Mouse (Mus musculus) hindbrain, postnatal 0 days (tissue): ENCODE data around the gene Gm49322. TPM values are rescaled to one million over a fixed set of nuclear protein-coding genes. Genes with fewer than 3 reads are reported as not detected.

Experiments used
- ATAC-seq: fragments of 200-750 bp; cut with Nextera tagmentation; 2 replicates; pipeline ENCODE4 v1.8.0; 2017; ENCODE audit warnings: mild to moderate bottlenecking, moderate TSS enrichment, moderate library complexity
- DNase-seq: peaks from one replicate; pipeline ENCODE4 v3.0.0-alpha.2; 2015; ENCODE audit warnings: low spot score
- H3K27ac ChIP-seq: fragments of 300-500 bp; sonication (generic); 2 replicates; pipeline ENCODE4 v1.5.1; 2014; ENCODE audit warnings: mild to moderate bottlenecking
- H3K27me3 ChIP-seq: fragments of 300-500 bp; sonication (generic); 2 replicates; pipeline ENCODE4 v1.6.1; 2014; ENCODE audit warnings: low read length, mixed read lengths; ENCODE audit not compliant: insufficient read depth
- H3K36me3 ChIP-seq: fragments of 300-500 bp; sonication (generic); 2 replicates; pipeline ENCODE4 v1.6.1; 2014; ENCODE audit warnings: low read length, mixed read lengths; ENCODE audit not compliant: insufficient read depth
- H3K4me1 ChIP-seq: fragments of 300-500 bp; sonication (generic); 2 replicates; pipeline ENCODE4 v1.6.1; 2014; ENCODE audit warnings: antibody characterized with exemption, low read length, mixed read lengths; ENCODE audit not compliant: insufficient read depth
- H3K4me2 ChIP-seq: fragments of 300-500 bp; sonication (generic); 2 replicates; pipeline ENCODE4 v1.6.1; 2014; ENCODE audit warnings: low read depth, mild to moderate bottlenecking, low read length, moderate library complexity, mixed read lengths
- H3K4me3 ChIP-seq: fragments of 300-500 bp; sonication (generic); 2 replicates; pipeline ENCODE4 v1.5.1; 2014; ENCODE audit warnings: low read length
- H3K9ac ChIP-seq: fragments of 300-500 bp; sonication (generic); replicated peaks from 2 replicates; pipeline ENCODE4 v1.6.1; 2014; ENCODE audit warnings: mild to moderate bottlenecking, low read length, moderate library complexity, mixed read lengths
- H3K9me3 ChIP-seq: fragments of 300-500 bp; sonication (generic); 2 replicates; pipeline ENCODE4 v1.6.1; 2016; ENCODE audit warnings: low read length, mixed read lengths
- CTCF ChIP-seq: IDR thresholded peaks from 2 replicates; pipeline ENCODE4 v1.5.1; 2016; ENCODE audit warnings: antibody characterized with exemption, control low read depth, low read depth
- WGBS: fragments of 180-500 bp; shearing (Covaris S2); extraction: QIAGEN DNeasy Blood & Tissue Kit; methylation state at CpG from one replicate; pipeline ENCODE4 v1.1.7; 2014; 5-methylcytosine and 5-hydroxymethylcytosine counted together
- polyA plus RNA-seq: library from polyadenylated mRNA; unstranded; fragments of >200 nt; fragmentation: Nextera tagmentation; extraction: Ambion mirVana; gene quantifications from 2 replicates; pipeline ENCODE4 v1.2.1, GENCODE M21; 2015
- total RNA-seq: library from RNA; depleted of rRNA; stranded (reverse); fragments of >200 nt; gene quantifications from 2 replicates; pipeline ENCODE4 v1.2.3, GENCODE M21; 2014

Gene Gm49322
- total and polyA plus RNA-seq, 2 experiments from 2014 or later = 1.1 to 2.2 TPM

DNA sequence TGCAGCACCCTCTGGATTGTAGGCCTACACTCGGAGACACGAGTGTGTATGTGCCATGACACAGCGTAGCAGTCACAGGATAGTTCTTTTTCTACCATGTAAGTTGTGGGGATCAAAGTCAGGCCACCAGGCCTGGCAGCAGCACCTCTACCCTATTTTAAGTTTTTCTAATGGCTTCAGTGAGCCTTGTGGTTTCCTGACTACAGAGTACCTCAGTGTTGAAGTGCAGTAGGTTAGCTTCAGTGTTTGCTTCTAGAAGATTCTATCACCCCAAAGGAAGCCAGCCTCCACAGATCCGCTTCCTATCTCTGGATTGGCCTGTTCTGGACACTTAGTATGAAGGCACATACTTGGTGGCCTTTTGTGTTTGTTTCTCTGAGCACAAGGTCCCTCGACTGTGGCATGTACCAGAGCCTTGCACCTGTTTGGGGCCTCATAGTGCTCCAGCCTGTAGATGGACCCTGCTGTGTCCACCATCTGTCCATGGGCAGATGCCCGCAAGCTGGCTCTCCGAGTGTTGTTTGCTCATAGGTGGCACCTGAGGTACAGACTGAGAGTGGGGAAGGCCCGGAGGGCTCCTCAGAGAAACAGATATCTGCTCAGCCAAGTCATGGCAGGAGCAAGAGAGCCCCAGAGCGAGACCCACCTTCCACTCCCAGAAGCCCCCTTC, 4.4 kb downstream of the Gm49322 start:
- Histone ChIP-seq H3K9me3 (no peaks in the 10 kb centered on the region), H3K27ac (no peak overlapping the region), H3K4me1 (no peaks in the 10 kb centered on the region), H3K36me3 (peaks cover 41% of the 10 kb centered on the region), H3K4me3 (no peak overlapping the region), H3K27me3 (no peaks in the 10 kb centered on the region), H3K4me2 (no peak overlapping the region), H3K9ac (no peak overlapping the region)
- 85% methylated on average over 9 of the region's 9 CpGs for WGBS
- no peak for ATAC-seq
- no peak for TF ChIP-seq CTCF
- no peak for DNase-seq

DNA sequence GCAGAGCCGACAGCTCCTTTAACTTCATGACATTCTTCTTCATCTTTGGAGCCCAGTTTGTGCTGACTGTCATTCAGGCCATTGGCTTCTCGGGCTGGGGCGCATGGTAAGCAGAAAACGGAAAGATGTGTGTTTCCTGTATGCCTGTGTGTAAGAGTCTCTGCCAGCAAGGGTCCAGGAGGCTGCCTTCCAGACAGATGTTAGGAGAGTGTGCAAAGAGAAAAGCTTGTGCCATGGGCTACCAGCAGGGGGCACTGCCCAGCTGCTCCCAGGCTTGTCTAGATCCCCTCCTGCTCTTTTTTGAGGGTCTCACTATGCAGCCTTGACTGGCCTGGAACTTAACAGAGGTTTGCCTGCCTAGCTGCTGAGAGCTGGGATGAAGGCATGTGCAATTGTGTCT, 5.2 kb downstream of the Gm49322 start:
- Histone ChIP-seq H3K4me1 (no peaks in the 10 kb centered on the region), H3K9me3 (no peaks in the 10 kb centered on the region), H3K36me3 (peaks cover 47% of the 10 kb centered on the region), H3K4me3 (no peak overlapping the region), H3K27me3 (no peaks in the 10 kb centered on the region), H3K4me2 (no peak overlapping the region), H3K9ac (no peak overlapping the region), H3K27ac (no peak overlapping the region)
- peak; percentile 81 for TF ChIP-seq CTCF
- 81% methylated on average over 4 of the region's 4 CpGs for WGBS
- peak; percentile 51 for DNase-seq
- ATAC-seq = no peak

DNA sequence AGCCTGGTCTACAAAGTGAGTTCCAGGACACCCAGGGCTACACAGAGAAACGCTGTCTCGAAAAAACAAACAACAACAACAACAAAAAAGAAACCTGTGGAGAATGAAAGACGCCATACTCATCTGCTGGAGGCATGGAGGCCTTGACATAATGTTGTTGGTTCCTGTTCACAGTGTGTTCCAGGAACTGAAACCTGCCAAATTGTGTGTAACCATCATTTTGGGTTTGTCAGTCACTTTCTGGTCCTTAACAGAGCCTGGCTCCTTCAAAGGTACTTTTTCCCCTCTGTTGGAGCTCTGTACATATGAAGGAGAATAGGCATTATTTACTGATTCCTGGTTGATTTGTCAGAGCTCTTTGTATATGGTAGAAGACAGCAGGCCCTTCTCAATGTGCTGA, 6.1 kb downstream of the Gm49322 start:
- Histone ChIP-seq H3K36me3 (peaks cover 40% of the 10 kb centered on the region), H3K4me3 (no peak overlapping the region), H3K4me1 (no peaks in the 10 kb centered on the region), H3K9me3 (no peaks in the 10 kb centered on the region), H3K27ac (no peak overlapping the region), H3K9ac (no peak overlapping the region), H3K27me3 (no peaks in the 10 kb centered on the region), H3K4me2 (no peak overlapping the region)
- no peak for TF ChIP-seq CTCF
- ATAC-seq (no peak), DNase-seq (no peak)
- 95% methylated on average over 3 of the region's 3 CpGs for WGBS

DNA sequence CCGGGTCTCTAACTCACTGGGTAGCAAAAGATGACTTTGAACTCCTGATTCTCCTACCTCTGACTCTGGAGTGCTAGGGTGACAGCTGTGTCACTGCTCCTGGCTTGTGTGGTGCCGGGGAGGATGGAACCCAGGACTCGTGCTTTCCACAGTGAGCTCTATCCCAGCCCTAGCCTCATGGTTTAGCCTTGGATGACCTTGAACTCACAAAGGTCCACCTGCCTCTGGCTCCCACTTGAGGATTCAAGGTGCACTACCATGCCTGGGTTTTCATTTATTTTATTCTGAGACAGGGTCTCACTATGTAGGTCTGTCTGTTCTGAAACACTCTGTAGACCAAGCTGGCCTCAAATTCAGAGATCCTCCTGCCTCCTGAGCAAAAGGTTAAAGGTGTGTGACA, 8.0 kb downstream of the Gm49322 start:
- no peak overlapping the region for H3K4me2 ChIP-seq
- no peak for ATAC-seq
- H3K9me3 ChIP-seq = no peaks in the 10 kb centered on the region
- no peak for TF ChIP-seq CTCF
- no peaks in the 10 kb centered on the region for H3K4me1 ChIP-seq
- H3K27me3 ChIP-seq = no peaks in the 10 kb centered on the region
- no peak overlapping the region for H3K4me3 ChIP-seq
- DNase-seq = no peak
- H3K9ac ChIP-seq = no peak overlapping the region
- H3K36me3 ChIP-seq = peaks cover 21% of the 10 kb centered on the region; the same call in 1 of the 2 replicates
- 91% methylated on average over 3 of the region's 3 CpGs for WGBS
- no peak overlapping the region for H3K27ac ChIP-seq

DNA sequence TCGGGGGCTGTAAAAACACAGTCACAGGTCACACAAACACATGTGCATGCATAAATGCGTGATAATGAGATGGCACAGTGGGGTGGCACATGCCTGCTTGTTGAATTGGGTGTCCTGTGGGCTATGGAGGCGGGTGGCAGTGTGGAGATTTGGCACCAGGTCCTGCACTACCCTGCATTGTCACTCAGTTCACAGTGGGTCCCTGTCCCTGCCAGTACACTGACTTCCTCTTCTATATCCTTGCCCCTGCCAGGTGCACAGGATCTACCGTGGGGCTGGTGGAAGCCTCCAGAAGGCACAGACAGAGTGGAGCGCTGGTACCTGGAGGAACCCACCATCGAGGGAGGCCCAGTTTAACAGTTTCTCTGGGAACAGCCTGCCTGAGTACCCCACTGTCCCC, 8.5 kb downstream of the Gm49322 start:
- no peak overlapping the region for H3K4me3 ChIP-seq
- H3K27ac ChIP-seq = no peak overlapping the region
- H3K27me3 ChIP-seq = no peaks in the 10 kb centered on the region
- H3K9ac ChIP-seq = no peak overlapping the region
- DNase-seq = no peak
- WGBS = 90% methylated on average over 6 of the region's 6 CpGs
- ATAC-seq = no peak
- no peaks in the 10 kb centered on the region for H3K9me3 ChIP-seq
- no peak overlapping the region for H3K4me2 ChIP-seq
- peaks cover 17% of the 10 kb centered on the region; the same call in 1 of the 2 replicates for H3K36me3 ChIP-seq
- H3K4me1 ChIP-seq = no peaks in the 10 kb centered on the region
- no peak for TF ChIP-seq CTCF

DNA sequence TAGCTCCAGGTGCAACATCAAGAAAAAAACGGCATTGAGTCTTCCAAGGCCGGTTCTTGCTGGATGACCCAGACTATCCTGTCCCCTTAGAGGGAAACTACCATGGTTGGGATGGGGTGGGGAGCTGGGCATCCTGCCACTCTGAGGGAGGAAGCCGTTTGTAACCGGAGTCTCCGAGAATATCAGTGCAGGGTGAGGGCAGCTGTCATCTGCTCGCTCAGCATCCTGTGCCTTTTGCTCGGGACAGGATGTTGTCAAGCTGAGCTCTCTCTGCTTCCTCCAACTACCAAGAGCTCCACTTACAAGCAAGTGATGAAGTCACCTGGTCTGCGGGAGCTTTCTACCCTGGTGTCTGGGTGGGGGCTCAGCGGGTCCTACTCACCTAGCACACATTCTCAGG, 12.4 kb downstream of the Gm49322 start:
- peaks cover 5% of the 10 kb centered on the region for H3K4me1 ChIP-seq
- no peak overlapping the region for H3K9ac ChIP-seq
- no peak overlapping the region for H3K27ac ChIP-seq
- H3K27me3 ChIP-seq = no peaks in the 10 kb centered on the region
- H3K4me2 ChIP-seq = no peak overlapping the region
- DNase-seq (no peak), ATAC-seq (no peak)
- H3K36me3 ChIP-seq = peaks cover 12% of the 10 kb centered on the region; the same call in 1 of the 2 replicates
- no peaks in the 10 kb centered on the region for H3K9me3 ChIP-seq
- TF ChIP-seq CTCF = no peak
- WGBS = 69% methylated on average over 9 of the region's 9 CpGs
- no peak overlapping the region for H3K4me3 ChIP-seq

DNA sequence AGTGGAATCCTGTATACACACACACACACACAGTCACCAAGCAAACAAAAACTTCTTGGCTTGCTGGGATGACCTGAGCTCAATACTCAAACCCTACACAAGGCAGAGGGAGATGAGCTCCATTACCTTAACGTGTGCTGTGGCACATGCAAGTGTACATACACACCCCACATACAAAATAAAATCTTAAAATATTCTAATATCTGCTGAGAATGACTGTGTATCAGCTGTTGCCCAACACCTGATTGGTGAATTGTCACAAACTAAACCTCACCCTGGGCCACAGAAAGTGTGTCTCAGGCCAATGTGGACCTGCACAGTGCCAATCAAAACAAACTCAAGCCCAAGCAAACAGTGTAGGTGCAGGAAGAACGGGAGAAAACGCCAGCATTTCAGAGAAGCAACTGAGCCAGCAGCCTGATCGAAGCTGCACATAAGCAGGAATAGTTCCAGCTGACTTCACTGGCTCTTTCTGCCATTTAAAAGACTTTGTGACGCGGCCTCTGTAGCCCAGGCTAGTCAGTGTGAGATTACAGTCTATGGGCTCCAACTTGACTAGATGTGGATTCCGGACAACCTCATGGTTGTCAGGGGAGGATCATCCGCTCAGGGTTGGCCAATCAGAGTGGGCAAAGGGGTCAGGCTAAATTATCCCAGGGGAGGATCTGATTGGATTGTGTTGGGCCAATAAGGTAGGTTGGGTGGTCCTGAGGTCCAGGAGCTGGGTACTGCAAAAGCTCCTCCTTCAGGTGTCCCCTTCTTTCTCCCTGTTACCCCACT, 13.8 kb downstream of the Gm49322 start:
- ATAC-seq (no peak), DNase-seq (no peak)
- no peak for TF ChIP-seq CTCF
- 33% methylated on average over 8 of the region's 8 CpGs for WGBS
- H3K36me3 ChIP-seq = peaks cover 12% of the 10 kb centered on the region; the same call in 1 of the 2 replicates
- H3K4me3 ChIP-seq = no peak overlapping the region
- H3K9ac ChIP-seq = no peak overlapping the region
- H3K4me1 ChIP-seq = peaks cover 16% of the 10 kb centered on the region
- H3K27ac ChIP-seq = no peak overlapping the region
- no peaks in the 10 kb centered on the region for H3K9me3 ChIP-seq
- no peaks in the 10 kb centered on the region for H3K27me3 ChIP-seq
- H3K4me2 ChIP-seq = no peak overlapping the region
